Mouse (Mus musculus) megakaryocyte-erythroid progenitor cell, adult 5-6 weeks (primary cell): ENCODE results near the gene Orc6. TPM values are rescaled to one million over a fixed set of nuclear protein-coding genes. Genes with fewer than 3 reads are reported as not detected.

Experiments used
- ATAC-seq: replicated peaks from 2 replicates; pipeline ENCODE4 v1.8.0; 2016; ENCODE audit warnings: mild to moderate bottlenecking, inconsistent platforms; ENCODE audit not compliant: severe bottlenecking, poor library complexity, low FRiP score, low TSS enrichment
- total RNA-seq, 2 experiments: library from RNA; stranded (forward) in 1 of 2; stranded (reverse) in 1 of 2; fragments of 200-1000, 215-1000 nt in 1 of 2; fragments of >200 nt in 1 of 2; fragmentation: Nextera tagmentation in 1 of 2; gene quantifications; 2 replicates each; pipeline ENCODE4 v1.2.3; 2014 to 2017

Orc6 gene
- total RNA-seq (2014; fragmentation: Nextera tagmentation): 137 and 173 TPM in 2 replicates
- 123 and 134 TPM in 2 replicates for total RNA-seq (2017)

DNA sequence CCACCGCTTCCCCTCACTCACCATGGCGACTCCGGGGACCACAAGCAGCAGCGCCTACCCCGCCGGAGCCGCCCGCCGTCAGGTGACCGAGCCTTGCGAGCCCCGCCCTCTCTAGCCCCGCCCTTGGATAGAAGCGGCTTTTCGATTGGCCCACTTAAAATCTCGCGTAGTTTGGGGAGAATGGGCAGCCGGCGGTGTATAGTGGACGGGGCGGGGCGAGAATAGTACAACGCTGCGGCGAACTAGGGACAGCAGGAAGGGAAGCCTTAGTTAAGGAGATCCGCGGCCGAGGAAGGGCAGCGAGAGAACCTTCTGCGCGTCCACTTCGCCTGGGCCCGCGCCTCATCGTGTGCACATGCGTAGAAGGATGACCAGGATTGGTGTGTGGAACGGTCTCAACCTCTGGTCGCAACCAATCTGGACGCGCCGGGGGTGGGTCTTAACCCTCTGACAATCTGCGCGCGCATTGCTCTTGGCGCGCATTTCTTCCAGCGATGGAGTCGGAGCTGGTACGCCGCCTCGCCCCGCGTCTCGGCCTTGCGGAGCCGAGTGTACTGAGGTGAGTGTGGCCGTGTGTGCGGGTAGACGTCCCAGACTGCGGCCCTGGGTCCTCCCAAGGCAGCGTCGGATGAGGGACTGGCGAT lies at the start of gene Orc6, which contains the start of gene Vps35:
Orc6 (plus strand) TSS at position 199 of the 644 bp plus-strand sequence.
Vps35 (minus strand) TSS at position 369 of the 644 bp plus-strand sequence.
- ATAC-seq: peak; percentile 94

DNA sequence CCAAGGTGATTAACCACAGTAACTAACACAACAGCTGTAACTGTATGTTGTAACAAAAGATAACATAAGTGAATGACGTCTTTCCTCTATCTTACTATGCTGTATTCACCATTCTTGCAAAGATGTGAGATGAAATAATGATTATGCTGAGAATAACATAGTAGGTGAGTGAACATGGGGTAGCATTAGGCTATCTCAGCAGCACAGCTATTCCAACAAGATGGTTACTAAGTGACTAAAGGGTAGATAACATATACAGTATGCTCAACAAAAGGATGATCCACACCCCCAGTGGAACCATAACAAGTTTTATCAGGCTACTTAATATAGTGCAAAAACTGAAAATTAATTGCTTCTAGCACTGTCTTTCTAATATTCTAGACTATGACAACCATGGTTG lies 12.6 kb upstream of the Orc6 start:
- ATAC-seq: peak; percentile 97

DNA sequence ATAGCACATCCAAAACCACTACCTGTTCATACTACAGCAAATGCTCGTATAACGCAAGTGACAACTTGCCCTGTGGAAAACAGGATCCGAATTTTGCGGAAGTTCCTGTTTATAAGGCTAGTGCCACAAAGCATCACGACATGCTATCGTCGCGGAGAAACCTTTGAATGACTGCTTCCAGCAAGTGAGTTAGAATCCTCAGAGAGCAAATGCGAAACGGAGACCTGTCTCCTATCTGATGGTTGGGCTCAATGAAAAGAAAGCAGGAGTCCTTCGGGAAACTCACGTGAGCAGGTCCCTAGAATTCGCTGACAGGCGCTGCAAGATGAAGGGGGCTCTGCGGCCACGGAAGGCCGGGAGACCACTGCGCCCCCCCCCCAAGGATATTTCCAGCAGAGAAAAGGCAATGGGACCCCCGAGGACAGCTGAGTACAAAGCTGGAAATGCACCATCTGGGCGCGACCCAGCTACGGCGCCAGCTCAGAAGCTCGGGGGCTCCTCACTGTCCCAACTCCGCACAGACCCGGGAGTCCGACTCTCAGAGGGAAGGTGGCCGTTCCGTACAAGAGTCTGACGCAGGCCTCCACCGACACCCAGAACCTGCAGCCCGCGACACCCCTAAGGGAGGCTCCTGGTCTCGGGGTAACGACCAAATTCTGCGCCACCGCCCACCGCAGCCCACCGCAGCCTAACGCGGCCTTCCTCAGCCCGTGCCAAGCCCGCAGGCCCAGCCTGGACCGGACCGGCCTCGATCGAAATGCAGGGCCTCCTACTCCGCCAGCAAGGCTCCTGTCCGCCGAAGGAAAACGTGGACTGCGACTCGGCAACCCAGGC lies 615 bp upstream of the Orc6 start:
- ATAC-seq: peak; percentile 15

DNA sequence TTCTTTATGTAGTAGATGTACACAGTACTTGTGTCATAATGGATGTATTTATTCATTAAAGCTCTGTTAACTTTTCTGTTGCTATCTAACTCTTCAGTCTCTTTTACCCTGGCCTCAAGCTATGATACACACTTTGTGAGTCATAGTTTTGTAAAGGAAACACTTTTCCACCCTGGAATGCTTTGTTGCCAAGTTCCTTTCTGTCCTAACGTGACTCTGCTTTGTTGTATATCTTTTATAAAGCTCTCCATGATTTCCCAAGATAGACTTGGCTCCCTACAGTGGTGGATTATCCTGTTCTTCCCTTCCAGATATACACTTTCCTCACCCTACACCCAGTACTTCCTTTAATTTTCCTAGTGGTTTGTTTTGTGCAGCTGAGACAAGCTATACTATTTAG lies 2.5 kb downstream of the Orc6 start:
- ATAC-seq: no peak

DNA sequence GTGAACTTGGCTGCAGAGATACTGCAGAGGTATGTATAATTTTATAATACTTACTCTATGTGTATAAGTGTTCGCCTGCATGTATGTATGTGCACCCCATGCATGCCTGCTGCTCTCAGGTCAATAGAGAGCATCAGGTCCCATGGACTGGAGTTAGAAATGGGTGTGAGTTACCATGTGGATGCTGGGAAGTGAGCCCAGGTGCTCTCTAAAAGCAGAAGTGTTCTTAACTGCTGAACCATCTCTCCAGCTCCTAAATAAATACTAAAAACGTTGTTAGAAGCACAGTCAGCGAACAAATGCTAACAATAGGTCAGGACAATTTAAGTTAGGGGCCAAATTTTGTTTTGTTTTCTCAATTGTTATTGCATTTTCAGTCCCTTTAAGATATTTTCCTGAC lies 3.5 kb downstream of the Orc6 start:
- ATAC-seq: no peak

DNA sequence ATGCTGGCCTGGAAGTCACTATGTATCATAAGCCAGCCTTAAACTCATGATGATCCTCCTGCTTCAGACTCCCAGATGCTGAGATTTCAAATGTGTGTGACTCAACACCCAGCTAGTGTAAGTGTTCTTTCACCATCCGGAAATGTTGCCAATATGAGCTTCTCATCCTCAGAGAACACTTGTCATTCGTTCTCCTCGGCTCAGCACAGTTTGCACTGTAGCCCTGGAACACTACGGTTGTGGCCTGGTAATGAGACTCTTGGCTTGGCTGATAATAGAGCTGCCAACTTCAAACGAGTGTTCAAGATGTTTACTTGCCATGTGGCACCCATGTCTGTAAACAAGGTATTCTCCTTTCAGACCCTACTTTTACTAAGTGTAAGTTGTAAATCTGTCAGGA lies 4.1 kb downstream of the Orc6 start:
- ATAC-seq: no peak

DNA sequence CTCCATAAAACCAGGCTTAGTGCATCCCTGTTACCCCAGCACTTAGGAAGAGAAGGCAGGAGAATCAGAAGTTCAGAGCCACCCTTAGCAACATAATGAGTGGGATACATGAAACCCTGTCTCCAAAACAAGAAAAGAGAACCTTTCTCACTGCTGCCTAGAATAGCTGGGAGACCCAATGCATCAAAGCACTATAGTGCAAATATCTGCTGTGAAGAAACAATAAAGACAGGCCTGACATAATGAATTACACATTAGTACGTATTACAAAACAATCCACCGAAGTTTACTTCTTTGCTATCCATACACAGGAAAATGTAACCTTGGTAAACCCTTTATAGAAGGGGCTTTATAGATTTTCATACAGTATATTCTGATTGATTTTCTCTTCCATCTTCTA lies 9.1 kb downstream of the Orc6 start:
- no peak for ATAC-seq

DNA sequence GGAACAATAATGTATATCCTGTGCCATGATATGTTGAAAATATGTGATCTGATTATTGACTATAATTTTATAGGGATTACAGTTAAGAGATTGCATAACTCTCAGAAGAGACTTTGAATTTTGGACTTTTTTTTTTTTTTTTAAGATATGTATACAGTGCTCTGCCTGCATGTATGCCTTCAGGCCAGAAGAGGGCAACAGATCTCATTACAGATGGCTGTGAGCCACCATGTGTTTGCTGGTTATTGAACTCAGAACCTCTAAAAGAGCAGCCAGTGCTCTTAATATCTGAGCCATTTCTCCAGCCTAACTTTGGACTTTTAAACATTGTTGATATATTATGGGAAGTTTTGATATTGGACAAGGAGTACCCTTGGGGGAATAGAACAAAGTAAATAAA lies 12.3 kb downstream of the Orc6 start:
- peak; percentile 59 for ATAC-seq

DNA sequence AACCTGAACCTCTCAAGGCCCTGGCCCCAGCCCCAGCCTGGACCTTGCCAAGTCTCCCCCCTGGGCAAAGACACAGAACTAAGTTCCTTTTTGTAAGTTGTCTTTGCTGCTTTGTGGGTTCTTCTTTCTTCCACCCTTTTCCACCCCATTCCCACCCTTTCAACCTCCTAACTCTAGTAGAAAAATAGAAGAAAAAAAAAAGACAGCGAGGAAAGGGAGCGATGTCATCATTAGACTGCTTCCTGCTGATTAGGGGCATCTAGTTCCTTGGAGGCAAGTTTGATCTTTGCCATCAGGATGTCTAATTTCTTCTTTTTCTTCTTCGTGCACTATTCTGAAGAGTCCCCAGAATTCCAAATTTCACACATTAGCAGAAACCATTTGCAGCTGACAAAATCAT lies 13.6 kb downstream of the Orc6 start:
- ATAC-seq: no peak

DNA sequence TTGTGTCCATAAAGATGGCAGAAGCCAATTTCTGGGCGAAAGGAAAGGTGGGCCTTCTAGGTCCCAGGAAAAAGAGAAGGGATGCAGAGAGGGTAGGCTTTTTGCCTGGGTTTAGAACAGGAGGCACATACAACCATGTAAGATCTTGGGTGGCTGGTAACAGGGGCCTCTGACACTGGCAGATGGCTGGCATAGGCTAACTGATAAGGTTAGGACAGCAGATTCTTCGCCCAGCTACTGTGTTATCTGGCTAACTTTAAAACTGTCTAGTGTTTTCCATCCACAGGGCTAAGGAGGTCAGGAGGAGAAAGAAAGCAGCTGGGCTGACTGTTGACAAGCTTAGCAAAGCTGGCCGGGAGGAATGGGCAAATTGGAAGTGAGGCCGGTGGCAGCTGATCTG lies 19.1 kb downstream of the Orc6 start:
- ATAC-seq: peak; percentile 96

DNA sequence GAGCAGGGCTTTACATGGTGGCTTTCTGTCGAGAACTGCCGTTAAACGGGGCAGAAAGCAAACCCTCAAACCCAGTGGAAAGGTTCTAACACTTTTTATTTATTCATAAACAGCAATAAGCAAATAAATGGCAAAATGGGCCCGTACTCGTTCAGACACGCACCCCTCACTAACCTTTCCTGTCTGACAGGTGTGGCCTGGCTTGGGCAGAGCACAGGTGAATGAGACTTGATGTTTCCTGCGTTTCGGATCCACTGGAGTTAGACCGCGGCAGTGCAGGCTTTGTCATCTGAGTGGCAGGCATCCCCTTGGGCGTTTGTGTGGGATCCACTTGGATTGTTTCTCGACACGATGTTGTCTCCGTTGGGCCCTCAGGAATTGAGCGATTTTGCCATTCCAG lies 22.5 kb downstream of the Orc6 start:
- no peak for ATAC-seq

DNA sequence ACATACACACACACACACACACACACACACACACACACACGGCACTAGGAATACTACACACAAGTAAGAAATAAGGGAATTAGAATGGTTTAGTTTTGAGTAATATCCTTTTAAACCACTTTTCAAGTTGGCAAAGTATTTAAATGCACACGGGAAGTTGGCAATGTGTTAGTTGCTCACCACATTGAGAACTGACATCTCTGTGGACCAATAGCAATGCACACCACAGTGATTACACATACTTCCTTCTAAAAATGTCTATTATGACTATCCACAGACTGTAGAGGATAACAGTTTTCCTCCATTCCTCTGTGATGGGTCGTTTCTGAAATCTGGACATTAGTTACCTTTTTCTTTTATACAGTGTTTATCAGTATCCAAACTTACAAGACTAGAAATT lies 23.7 kb downstream of the Orc6 start:
- ATAC-seq: no peak

DNA sequence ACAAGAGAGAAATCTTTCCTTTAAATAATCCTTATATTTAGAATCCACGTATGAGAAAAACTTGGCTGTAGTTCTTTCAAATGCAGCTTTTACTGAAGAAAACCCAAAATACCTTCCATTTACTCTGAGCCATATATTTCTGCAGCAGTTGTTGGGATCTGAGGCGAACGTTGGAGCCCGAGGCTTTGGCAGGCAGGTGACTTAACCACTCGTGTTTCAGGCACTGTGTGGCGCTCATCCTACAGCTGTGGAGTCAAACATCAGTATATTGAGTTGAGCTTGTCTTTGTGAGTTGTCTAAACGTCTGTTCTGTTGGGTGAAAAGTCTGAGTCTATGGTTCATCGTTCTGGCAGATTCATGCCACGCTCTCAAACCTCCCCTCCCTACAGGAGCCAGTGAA lies 27.6 kb downstream of the Orc6 start:
- no peak for ATAC-seq

DNA sequence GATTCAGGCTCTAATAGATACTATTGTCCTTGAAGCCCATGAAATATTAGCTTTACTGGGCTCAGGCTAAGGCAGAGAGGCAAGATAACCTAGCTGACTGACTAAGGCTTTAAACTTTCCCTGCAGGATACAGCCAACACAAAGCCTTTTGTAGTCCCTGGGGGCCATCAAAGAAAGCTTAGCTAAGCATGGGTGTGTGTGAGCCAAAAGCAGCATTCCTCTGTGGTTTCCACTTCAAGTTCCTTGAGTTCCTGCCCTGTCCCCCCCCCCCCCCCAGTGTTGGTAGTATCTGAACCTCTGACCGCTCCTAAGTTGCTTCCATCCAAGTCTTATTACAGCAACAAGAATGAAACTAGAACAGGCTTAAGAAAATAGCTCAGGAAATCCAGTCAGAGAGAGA lies 30.1 kb downstream of the Orc6 start:
- no peak for ATAC-seq

DNA sequence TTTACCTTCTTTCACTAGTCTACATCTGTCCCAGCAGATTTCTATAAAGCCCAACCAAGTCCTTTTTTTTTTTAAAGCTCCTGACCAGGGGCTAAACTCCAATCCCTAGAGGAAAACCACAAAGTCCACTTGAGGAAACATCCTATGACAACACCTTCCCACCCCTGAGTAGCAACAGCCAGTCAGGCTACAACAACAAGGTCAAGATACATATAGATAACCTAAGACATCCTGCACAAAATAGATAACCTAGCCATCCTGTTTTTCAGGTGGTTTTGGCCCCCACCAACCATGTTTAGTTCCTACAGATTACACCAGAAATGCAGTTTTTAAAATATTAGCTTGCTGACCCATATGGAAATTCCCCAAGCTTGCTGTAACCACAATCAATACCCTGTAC lies 35.7 kb downstream of the Orc6 start:
- 0 out of 2 replicates have a peak, but pooled peaks have one; percentile 55 for ATAC-seq

DNA sequence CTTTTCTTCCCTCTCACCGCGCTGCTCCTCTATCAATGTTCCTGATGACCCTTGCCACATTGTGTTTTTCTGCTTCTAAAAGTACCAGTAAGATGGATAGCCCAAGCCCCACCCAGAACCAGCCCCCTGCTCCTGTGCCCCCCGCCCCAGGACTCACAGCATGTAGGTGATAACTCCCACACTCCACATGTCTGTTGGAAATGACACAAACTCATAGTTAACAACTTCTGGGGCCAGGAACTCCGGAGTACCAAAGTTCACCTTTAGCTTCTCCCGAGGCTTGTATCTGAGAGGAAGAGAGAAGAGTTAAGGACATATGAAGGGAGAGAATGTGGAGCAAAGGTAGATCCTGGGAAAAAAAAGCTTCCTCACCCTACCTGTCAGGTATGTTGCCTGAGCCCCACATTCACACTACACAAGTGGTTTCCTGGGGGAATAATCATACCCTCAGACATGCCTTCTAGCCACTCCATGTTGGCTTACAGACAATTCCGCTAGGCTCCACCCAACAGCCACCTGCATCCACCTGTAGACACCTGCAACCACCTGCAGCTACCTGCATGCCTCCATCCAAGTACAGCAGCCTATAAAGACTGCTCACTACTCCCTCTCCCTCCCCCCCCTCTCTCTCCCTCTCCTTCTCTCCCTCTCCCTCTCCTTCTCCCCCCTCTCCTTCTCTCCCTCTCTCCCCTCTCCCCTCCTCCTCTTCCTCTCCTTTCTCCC lies 36.9 kb downstream of the Orc6 start:
- ATAC-seq: no peak

DNA sequence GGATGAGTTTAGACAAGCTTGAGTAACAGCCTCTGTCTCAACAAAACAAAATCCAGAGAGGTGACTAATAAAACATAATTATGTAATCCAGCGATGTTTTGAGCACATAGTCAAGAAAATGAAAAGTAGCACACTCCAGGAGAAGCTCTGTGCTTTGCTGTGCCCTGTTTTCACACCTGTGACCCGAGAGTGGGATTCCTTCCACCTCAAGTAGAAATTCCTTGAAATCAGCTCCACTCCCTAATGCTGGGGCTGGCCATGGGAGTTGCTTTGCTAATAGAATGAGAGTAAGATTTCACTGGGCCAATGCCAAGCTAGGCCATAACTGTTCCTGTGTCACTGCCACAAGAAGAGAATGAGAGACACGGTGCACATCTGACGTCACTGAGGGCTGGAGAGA lies 38.2 kb downstream of the Orc6 start:
- ATAC-seq: no peak

DNA sequence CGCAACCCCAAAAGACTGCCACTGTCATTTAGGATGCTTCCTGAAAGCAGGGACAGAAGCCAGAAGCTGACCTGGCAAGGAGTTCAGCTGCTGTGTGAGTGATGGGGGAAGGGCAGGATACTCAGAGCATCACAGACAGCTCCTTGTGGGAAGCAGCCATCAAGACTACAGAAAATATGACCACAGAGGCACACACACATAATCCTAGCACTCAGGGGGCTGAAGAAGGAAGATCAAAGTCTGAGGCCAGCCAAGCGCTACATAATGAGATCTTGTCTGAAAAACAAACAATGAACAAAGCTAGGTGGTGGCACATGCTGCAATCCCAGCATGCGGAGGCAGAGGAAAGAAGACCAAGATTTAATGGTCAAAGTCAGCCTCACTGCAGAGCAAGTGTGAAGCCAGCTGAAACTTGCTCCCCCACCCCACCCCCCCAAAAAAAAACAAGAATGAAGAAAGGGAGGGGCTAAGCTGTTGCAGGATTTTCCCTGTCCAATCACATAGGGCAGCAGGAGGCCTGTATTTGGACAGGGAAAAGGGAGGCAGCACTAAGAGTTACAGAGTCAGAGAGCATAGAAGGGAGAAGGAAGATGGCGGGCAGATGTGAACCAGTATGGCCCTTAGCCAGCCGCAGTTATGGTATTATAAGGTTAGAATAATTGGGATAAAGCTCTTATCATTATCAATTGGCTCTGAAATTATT lies 40.6 kb downstream of the Orc6 start:
- no peak for ATAC-seq

DNA sequence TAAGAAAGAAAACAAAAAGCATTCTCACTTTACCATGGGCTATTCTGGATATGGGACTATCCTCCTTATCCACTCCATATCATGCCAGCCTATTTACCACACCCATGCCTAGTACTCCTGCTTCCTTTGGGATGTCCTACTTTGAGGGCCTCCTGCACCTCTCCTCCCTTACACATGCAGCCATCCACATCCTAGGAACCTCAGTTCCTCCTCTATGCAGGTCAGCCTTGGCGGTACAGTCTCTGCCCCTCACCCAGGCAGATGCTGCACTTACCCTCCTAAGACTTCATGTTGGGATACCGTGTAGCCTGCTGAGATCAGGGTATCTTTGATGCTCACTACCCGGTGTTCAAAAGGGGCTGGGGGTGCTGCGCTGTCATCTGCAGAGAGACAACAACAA lies 53.9 kb downstream of the Orc6 start:
- ATAC-seq: no peak
